Mouse (Mus musculus) lung, embryonic 14.5 days (tissue): ENCODE measurements at regions not wholly inside any gene's neighbourhood (a gene's known extent, or its start where the extent isn't known, plus 50 kb on each side); places are given as distances from the start of the nearest gene placed in this dataset.
A peak's percentile ranks its signal among the peaks of the same experiment; 100 is the strongest.

Source experiments
- ATAC-seq: fragments of 200-750 bp; cut with Nextera tagmentation; 2 replicates; pipeline ENCODE4 v1.8.0; 2017; ENCODE audit warnings: mild to moderate bottlenecking, moderate TSS enrichment, moderate library complexity; ENCODE audit not compliant: insufficient read depth
- DNase-seq: peaks from one replicate; pipeline ENCODE4 v3.0.0-alpha.2; 2015
- H3K27ac ChIP-seq: fragments of 300-500 bp; sonication (generic); 2 replicates; pipeline ENCODE4 v1.5.1; 2014; ENCODE audit warnings: low read depth, mild to moderate bottlenecking, moderate library complexity
- H3K27me3 ChIP-seq: fragments of 300-500 bp; sonication (generic); 2 replicates; pipeline ENCODE4 v1.6.1; 2014; ENCODE audit warnings: low read length, control low read depth; ENCODE audit not compliant: insufficient read depth
- H3K36me3 ChIP-seq: fragments of 300-500 bp; sonication (generic); 2 replicates; pipeline ENCODE4 v1.6.1; 2014; ENCODE audit warnings: control low read depth; ENCODE audit not compliant: insufficient read depth
- H3K4me1 ChIP-seq: fragments of 300-500 bp; sonication (generic); 2 replicates; pipeline ENCODE4 v1.6.1; 2014; ENCODE audit warnings: antibody characterized with exemption, control low read depth; ENCODE audit not compliant: insufficient read depth
- H3K4me2 ChIP-seq: fragments of 300-500 bp; sonication (generic); 2 replicates; pipeline ENCODE4 v1.6.1; 2014; ENCODE audit warnings: mild to moderate bottlenecking
- H3K4me3 ChIP-seq: fragments of 300-500 bp; sonication (generic); 2 replicates; pipeline ENCODE4 v1.5.1; 2014; ENCODE audit warnings: low read depth, low read length
- H3K9ac ChIP-seq: fragments of 300-500 bp; sonication (generic); 2 replicates; pipeline ENCODE4 v1.6.1; 2014
- H3K9me3 ChIP-seq: fragments of 300-500 bp; sonication (generic); 2 replicates; pipeline ENCODE4 v1.6.1; 2016; ENCODE audit warnings: low read depth, low read length, control low read depth
- CTCF ChIP-seq: IDR thresholded peaks from 2 replicates; pipeline ENCODE4 v1.5.1; 2016; ENCODE audit warnings: antibody characterized with exemption, low read depth
- WGBS: fragments of 180-500 bp; shearing (Covaris S2); extraction: QIAGEN DNeasy Blood & Tissue Kit; methylation state at CpG from one replicate; pipeline ENCODE4 v1.1.7; 2014; 5-methylcytosine and 5-hydroxymethylcytosine counted together

DNA sequence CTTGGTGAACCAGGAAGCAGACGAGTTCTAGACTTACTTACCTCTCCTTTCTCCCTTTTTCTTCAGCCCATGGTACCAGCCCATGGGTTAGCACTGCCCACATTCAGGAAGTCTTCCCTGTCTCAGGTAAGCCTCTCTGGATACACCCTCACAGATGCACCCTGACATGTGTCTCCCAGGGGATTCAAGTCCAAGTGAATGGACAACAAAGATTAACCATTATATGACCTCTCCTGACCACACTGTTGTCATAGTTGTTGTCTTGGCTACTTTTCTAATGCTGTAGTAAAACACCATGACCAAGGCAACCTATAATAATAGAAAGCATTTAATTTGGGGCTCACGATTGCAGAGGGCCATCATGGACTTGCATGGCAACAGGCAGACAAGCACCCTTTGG lies 98.8 kb upstream of the Vash1 start:
- Histone ChIP-seq H3K27me3 (no peaks in the 10 kb centered on the region), H3K4me3 (no peak overlapping the region), H3K27ac (no peak overlapping the region), H3K9me3 (no peaks in the 10 kb centered on the region), H3K4me1 (no peaks in the 10 kb centered on the region), H3K9ac (no peak overlapping the region), H3K4me2 (no peak overlapping the region), H3K36me3 (no peaks in the 10 kb centered on the region)
- TF ChIP-seq CTCF = no peak
- 92% methylated on average over 2 of the region's 2 CpGs for WGBS
- DNase-seq (no peak), ATAC-seq (no peak)

- no peaks in the 10 kb centered on the region for H3K4me1 ChIP-seq
- H3K9ac ChIP-seq = no peak overlapping the region
- ATAC-seq = no peak
- no peaks in the 10 kb centered on the region for H3K9me3 ChIP-seq
- H3K4me3 ChIP-seq = no peak overlapping the region
- H3K36me3 ChIP-seq = no peaks in the 10 kb centered on the region
- no peaks in the 10 kb centered on the region for H3K27me3 ChIP-seq
- TF ChIP-seq CTCF = no peak
- H3K27ac ChIP-seq = no peak overlapping the region
- no peak overlapping the region for H3K4me2 ChIP-seq
- WGBS = 40% methylated on average over 4 of the region's 4 CpGs
- peak; percentile 53 for DNase-seq
These were observed 98.3 kb upstream of the Vash1 start for GRCm38 (mm10) chr12:86580132-86580718.

- DNase-seq (peak; percentile 70), ATAC-seq (no peak)
These were observed 96.4 kb upstream of the Vash1 start for GRCm38 (mm10) chr12:86582076-86582475.

DNA sequence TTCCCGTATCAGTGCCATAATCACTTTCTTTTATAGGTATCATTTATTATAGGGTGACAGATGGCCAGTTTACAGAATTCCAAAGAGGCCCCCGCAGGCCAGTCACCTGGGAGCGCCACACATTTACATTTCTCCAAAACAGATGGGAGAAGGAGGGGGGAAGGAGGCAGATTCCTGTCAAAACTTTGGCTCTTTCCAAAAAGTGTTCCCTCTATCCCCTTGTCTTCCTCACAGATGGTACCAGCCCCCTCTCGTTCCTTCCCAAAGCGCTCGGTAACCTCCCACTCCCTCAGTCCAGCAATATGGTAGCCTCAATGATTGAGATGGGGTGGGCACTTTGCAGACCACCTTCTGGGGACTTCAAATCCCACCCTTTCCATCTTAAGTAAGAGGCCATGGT lies 90.5 kb upstream of the Vash1 start:
- Histone ChIP-seq H3K4me2 (no peak overlapping the region), H3K36me3 (no peaks in the 10 kb centered on the region), H3K4me3 (no peak overlapping the region), H3K9me3 (no peaks in the 10 kb centered on the region), H3K4me1 (no peaks in the 10 kb centered on the region), H3K27me3 (no peaks in the 10 kb centered on the region), H3K9ac (no peak overlapping the region), H3K27ac (no peak overlapping the region)
- ATAC-seq (no peak), DNase-seq (no peak)
- TF ChIP-seq CTCF = no peak
- 83% methylated on average over 6 of the region's 6 CpGs for WGBS

More at GRCm38 (mm10) chr12:86582076-86582475, 96.4 kb upstream of the Vash1 start:
- H3K4me1 ChIP-seq = no peaks in the 10 kb centered on the region
- TF ChIP-seq CTCF = no peak
- H3K27ac ChIP-seq = no peak overlapping the region
- no peak overlapping the region for H3K4me3 ChIP-seq
- H3K36me3 ChIP-seq = no peaks in the 10 kb centered on the region
- WGBS = 33% methylated on average over 3 of the region's 3 CpGs
- no peaks in the 10 kb centered on the region for H3K9me3 ChIP-seq
- H3K9ac ChIP-seq = no peak overlapping the region
- no peaks in the 10 kb centered on the region for H3K27me3 ChIP-seq
- H3K4me2 ChIP-seq = no peak overlapping the region

DNA sequence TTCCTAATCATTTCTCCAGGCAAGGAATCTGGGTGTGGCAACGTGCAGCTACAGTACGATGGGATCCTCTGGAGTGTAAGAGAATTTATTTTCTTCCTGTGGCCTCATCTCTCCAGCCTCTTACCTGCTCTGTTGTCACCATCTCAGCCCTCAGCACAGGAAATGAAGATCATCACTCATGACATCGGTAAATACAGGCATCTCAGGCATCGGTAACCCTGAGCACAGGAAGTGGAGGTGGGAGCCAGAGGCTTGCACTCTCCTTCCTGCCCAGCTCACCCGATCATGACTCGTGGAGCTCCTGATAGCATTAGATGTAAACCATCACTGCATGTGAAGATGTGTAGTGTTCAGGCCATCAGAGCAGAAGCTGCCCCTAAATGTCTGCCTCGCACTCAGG lies 86.0 kb upstream of the Vash1 start:
- H3K9ac ChIP-seq = no peak overlapping the region

DNA sequence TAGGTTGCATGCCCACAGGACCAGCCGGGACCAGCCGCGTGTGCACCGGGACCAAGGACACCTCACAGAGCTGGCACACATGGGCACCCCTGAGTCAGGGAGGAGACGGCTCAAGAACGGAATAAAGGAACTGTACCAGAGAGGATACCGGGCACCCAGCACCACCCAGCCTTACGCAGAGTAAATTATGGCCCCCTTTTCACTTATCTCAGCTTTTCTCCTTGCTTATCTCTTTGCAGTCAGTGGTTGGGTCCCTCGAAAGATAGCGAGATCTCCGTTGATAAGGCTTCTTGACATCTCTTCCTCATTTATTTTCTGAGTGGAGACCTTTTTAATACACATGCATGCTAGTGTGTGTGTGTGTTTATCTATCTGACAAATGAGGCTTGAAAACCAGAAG lies 83.9 kb upstream of the Vash1 start:
- 71% methylated on average over 11 of the region's 11 CpGs for WGBS
- no peaks in the 10 kb centered on the region for H3K9me3 ChIP-seq
- no peak overlapping the region for H3K27ac ChIP-seq
- DNase-seq (no peak), ATAC-seq (no peak)
- H3K4me3 ChIP-seq = no peak overlapping the region
- no peaks in the 10 kb centered on the region for H3K36me3 ChIP-seq
- no peak for TF ChIP-seq CTCF
- no peak overlapping the region for H3K9ac ChIP-seq
- no peaks in the 10 kb centered on the region for H3K27me3 ChIP-seq
- H3K4me2 ChIP-seq = no peak overlapping the region
- no peaks in the 10 kb centered on the region for H3K4me1 ChIP-seq

More for the DNA sequence above, 86.0 kb upstream of the Vash1 start:
- Histone ChIP-seq H3K9me3 (no peaks in the 10 kb centered on the region), H3K27me3 (no peaks in the 10 kb centered on the region), H3K27ac (no peak overlapping the region), H3K36me3 (no peaks in the 10 kb centered on the region), H3K4me1 (no peaks in the 10 kb centered on the region), H3K4me3 (no peak overlapping the region), H3K4me2 (no peak overlapping the region)
- DNase-seq (no peak), ATAC-seq (no peak)
- 32% methylated on average over 7 of the region's 7 CpGs for WGBS
- TF ChIP-seq CTCF = no peak

DNA sequence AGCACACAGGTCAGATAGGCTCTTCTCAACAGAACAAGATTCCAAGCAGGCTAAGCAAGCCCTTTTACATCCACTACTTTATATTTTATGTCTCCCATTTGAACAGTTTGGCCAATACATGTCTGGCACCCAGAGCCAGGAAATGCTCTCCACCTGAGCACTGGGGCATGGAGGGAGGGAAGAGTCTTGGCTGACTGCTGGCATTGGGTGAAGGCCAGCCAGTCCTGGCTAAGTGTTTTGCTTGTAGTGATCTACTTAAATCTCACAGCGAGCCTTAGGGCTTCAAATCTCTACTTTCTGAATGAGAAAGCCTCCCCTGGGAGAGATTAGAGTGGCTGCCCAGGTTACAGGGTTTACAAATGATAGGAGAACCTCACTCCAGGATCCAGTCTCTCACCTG lies 78.5 kb upstream of the Vash1 start:
- WGBS = 16% methylated on average over 1 of the region's 1 CpGs
- Histone ChIP-seq H3K9ac (no peak overlapping the region), H3K4me3 (no peak overlapping the region), H3K4me1 (no peaks in the 10 kb centered on the region), H3K36me3 (no peaks in the 10 kb centered on the region), H3K9me3 (no peaks in the 10 kb centered on the region), H3K4me2 (no peak overlapping the region), H3K27ac (no peak overlapping the region), H3K27me3 (no peaks in the 10 kb centered on the region)
- ATAC-seq (no peak), DNase-seq (no peak)
- no peak for TF ChIP-seq CTCF

- H3K4me2 ChIP-seq = no peak overlapping the region
- 84% methylated on average over 5 of the region's 5 CpGs for WGBS
These were observed 75.0 kb upstream of the Vash1 start for GRCm38 (mm10) chr12:86603521-86603920.

More at GRCm38 (mm10) chr12:86603521-86603920, 75.0 kb upstream of the Vash1 start:
- H3K4me3 ChIP-seq = no peak overlapping the region
- no peak overlapping the region for H3K9ac ChIP-seq
- H3K36me3 ChIP-seq = no peaks in the 10 kb centered on the region
- no peaks in the 10 kb centered on the region for H3K27me3 ChIP-seq
- H3K27ac ChIP-seq = no peak overlapping the region
- no peaks in the 10 kb centered on the region for H3K4me1 ChIP-seq
- H3K9me3 ChIP-seq = no peaks in the 10 kb centered on the region
- no peak for ATAC-seq
- DNase-seq = no peak
- TF ChIP-seq CTCF = no peak
